Mouse (Mus musculus) embryo, embryonic 9.5 days (tissue): ENCODE data around the gene Plk2.
"Not testable (repeated sequence)": the region's sequence is repeated elsewhere in the genome, so short reads cannot be mapped to it uniquely, and the experiment has no call there.

Experiments used
- DNase-seq: peaks from one replicate; pipeline ENCODE4 v3.0.0-alpha.2; 2017; ENCODE audit errors: extremely low spot score

Gene Plk2

DNA sequence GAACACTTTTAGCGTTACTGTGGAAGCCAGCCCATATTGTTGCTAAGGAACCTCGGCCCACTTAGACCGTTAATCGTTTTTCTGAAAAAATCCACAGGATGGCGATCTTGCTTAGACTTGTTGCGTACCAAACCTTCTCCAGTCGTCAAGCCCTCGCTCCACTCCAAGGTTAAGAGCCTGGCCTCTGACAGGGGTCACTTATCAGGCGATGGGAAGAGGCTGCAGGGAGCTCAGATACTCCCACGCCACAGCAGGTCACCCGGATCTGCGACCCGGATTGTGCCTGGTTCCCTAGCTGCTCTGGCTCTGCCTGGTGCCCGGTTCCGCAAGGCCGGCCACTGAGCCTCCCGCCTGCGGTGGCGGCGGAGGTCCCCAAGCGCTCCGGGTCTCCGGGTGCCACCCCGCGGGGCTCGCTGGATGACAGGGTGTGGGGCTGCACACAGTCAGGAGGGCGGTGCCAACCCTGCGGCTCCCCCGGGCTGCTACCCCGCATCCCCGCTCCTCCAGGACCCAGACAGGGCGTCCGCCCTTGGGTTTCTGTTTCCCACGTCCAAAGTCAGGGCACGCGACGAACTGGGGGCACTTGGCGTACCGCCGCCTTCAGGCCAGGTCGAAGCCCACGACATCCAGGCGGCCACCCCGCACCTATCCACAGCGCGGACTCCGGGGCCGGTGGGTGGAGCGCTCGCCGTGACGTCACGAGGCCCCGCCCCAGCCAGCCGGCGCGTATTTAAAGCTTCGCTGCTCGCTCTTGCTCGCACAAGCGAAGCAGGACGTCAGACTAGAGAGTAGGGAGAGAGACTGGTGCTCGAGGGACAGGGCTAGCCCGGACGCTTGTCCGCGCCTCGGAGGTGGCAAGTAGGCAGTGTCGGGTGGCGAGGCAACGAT lies at the start of gene Plk2:
Plk2 (plus strand) TSS at position 756 of the 888 bp plus-strand sequence.
- peak; percentile 95 for DNase-seq

DNA sequence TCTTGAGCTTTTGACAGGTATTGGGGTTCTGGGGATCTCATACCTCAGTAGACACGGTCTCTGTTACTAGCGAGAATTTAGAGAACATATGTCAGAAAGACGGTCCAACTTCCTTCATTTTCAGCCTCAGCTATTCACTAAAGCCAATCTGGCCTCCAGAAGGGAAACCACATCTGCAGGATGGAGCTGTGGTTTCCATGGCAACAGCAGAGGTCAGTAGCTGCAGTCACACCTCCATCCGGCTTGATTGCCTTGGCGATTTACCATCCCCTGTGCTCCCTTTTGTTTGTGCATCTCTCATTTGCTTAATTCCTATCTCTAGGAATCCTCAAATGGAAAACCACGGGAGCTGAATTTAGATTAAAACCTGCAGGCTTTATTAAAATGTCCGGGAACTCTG lies 48.1 kb upstream of the Plk2 start:
- DNase-seq, result peak; percentile 20

DNA sequence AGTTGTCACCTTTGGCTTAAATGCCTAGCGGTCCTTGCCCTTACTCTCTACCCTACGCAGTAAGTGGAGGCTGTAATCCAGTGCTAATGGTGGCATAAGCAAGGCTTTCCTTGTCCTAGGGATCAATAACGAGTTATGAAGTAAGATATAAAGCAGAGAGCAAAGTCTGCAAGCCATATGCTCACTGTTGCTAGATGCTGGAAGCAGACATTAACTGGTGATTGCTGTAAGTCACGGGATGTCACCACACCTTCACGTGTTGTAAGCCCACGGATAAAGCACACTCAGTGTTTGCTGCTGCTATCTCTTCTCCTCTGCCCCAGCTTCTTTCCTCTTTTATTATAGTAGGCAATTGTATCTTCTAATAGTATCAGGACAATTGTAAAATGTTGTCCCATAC lies 43.8 kb upstream of the Plk2 start:
- DNase-seq, result no peak

DNA sequence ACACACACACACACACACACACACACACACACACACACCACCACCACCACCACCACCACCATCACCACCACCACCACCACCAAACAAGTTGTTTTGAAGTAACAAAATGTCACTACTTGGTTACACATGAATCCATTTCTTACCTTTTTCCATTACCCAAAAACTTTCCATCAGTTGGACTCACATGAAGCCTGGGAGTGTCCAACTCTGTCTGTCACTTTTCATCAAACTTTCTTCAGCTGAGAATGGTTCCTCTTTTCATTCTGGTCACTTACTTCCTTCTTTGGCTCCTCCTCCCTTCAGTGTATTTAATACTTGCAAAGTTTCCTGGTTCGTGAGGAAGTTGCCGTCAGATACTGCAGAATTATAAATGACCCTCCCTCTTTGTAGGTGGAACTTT lies 37.9 kb upstream of the Plk2 start, which contains the start of gene Gapt:
Gapt (minus strand) TSS at position 259 of the 400 bp plus-strand sequence.
- no peak for DNase-seq

DNA sequence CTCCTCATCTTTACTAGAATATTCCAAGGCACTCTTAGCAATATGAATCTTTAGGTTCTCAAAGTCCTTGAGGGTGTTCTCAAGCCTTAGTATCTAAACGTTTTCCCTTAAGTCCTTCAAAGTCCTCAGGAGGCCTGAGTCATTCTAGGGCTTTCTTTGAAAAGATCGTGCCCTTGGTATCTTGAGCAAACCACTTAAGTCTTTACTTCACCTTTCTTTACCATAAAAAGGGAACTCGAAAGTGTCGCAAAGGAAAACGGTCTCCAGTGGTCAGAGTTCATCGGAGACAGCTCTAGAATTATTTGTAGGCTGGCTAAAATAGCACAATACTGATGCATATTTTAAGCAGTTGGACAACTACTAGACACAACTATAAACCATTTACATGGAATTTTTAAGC lies 31.1 kb upstream of the Plk2 start:
- no peak for DNase-seq

DNA sequence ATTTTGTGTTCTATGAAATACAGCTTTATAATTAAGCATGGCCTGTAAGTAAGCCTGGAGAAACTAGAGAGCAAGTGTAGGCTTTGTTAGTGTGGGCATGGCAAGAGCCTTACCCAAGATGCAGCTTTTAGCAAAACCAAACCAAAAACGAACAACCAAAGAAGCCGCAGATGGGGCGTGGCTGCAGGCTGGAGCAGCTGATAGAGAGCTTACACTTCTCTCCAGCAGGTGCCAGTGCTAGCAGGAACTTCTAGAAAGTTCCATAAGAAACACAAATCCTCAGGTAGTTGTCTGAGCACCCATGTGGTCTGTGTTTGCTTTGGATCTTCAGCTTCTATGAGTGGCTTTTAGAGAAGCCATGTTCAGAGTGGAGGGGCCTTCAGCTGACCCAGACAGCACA lies 28.4 kb upstream of the Plk2 start:
- DNase-seq, result no peak

DNA sequence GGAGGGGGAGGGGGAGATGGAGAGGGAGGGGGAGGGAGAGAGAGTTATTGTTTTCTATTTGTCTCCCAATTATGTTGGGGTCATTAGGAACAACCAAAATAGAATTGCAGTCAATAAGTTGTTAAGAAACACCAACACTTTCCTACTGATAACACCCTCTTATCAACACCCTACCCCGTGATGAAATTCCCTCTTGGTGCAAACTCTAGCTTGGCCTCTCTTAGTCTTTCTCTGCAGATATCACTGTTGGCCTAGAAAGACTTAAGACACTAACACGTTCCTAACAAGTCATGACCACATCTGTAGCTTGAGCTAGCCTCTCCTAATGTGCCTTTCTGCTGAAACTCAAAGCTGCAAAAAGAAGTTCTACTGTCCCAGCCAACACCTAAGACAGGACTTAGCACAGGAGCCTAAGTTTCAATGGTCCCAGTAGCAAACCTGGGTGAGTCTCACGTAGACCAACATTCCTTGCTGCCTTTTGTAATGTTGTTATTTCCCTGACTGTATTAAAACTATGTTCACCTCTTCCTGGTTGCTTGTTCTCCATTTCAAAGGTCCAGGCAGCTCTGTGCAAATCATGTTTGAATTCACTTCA lies 26.8 kb upstream of the Plk2 start:
- DNase-seq, result no peak

DNA sequence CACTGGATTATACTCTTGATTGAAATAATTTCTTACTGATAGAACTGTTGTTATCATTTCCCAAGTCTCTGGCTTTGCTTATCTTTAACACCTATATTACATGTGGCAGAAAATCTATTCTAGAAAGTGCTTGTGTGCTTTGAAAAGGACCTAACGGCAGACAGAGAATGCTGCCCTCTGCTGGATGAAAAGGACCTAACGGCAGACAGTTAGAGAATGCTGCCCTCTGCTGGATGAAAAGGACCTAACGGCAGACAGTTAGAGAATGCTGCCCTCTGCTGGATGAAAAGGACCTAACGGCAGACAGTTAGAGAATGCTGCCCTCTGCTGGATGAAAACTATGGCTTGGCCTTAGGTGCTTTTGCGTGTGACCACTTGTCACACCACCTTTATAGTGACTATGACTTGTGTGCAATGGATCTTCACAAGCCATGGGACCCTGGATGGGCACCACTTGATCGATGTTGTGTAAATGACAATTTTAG lies 26.2 kb upstream of the Plk2 start:
- DNase-seq, result not testable (repeated sequence)

DNA sequence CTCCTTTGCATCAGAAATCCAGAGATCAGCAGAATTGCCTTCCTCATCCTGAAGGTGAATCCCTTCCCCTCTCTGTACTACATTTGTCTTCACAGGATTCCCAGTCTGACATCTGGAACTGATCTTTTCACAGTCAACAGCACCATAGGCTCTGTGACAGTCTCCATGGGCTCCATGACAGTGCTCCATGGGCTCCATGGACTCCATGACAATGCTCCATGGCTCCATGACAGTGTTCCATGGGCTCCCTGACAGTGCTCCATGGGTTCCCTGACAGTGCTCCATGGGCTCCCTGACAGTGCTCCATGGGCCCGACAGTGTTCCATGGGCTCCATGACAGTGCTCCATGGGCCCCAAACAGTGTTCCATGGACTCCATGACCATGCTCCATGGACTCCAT lies 25.2 kb upstream of the Plk2 start:
- no peak for DNase-seq

DNA sequence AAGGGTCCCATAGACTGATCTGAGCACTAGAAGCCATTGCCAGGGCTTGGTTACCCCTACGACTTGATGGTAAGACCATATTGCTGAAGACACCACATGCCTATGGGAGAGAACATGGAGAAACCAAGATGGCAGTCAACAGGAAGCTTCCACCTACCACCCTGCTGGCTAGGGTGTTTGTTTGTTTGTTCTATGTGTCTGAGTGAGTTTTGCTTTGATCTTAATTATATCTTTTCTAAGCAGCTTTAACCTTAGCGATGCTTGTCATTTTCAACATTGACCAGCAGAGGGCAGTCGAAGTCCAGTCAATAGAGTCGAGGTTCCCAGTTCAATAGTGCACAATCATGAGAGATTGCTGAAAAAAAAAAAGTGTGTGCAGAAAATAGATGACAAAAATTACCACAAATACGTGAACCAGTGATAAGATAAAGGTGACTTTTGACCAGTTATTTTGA lies 12.4 kb upstream of the Plk2 start:
- peak; percentile 59 for DNase-seq

DNA sequence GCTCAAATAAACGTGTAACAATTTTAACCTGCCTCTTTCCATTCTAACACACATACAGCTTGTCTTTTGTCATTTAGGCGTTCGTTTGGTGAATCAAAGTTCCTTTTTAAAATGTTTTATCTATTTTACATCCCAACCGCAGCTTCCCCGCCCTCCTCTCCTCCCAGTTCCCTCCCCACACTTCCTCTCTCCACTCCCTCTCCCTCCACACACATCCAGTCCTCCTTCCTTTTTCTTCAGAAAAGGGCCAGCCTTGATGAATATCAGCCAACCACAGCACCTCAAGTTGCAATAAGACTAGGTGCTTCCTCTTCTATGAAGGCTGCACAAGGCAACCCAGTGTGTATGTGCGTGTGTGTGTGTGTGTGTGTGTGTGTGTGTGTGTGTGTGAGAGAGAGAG lies 10.3 kb upstream of the Plk2 start:
- no peak for DNase-seq

DNA sequence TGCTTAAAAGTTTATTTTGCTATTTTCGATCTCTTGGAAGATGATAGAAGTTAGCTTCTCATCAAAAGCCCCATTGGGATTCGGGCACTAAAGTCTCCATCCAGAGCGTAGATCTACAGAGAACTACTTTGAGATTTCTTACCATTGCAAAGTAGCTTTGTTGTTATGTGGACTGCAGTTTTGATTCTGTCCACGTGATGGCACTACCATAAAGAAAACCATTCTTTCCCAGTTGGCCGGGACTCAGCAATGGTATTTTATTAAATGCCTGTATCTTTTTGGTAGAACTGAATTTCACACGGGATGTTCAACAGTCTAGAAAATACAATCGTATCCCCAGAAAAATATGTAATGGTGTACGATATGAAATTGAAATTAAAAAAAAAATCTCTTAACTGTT lies 2.6 kb upstream of the Plk2 start:
- peak; percentile 66 for DNase-seq

DNA sequence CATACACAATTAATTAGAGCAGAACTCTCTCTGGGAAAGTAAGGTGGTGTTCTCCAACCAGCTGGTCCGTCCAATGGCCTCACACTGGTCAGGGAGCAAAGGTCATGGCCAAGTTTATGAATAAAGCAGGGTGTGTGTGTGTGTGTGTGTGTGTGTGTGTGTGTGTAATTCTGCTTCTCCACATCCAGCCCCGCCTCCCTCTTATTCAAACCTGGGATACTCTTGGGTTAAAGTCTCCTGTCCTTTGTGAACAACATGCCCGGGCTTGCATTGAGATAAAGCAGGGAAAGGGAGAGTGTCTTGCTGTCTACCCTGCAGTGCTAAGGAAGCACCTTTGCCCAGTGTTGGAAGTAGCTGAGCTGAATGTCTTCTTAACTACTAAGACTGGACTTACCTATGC lies 2.2 kb upstream of the Plk2 start:
- DNase-seq, result no peak

DNA sequence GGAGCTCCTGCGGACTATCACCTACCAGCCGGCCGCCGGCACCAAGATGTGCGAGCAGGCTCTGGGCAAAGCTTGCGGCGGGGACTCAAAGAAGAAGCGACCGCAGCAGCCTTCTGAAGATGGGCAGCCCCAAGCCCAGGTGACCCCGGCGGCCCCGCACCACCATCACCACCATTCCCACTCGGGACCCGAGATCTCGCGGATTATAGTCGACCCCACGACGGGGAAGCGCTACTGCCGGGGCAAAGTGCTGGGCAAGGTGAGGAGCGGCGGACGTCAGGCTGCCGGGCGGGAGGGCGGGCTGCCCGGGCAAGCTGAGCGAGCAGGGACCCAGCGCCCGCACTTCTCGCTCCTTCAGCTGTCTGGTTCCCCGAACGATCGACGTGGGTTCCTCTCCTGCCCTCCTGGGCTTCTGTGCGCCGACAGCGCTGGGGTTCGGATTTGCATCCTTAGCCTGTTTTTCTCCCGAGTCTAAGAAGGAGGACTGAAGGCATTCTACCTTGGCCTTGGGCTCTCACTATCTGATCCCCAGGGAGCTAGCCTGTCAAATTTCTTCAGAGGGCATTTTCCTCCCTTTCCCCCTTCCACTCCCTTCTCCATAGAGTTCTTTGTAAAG lies 441 bp downstream of the Plk2 start:
- DNase-seq, result no peak

DNA sequence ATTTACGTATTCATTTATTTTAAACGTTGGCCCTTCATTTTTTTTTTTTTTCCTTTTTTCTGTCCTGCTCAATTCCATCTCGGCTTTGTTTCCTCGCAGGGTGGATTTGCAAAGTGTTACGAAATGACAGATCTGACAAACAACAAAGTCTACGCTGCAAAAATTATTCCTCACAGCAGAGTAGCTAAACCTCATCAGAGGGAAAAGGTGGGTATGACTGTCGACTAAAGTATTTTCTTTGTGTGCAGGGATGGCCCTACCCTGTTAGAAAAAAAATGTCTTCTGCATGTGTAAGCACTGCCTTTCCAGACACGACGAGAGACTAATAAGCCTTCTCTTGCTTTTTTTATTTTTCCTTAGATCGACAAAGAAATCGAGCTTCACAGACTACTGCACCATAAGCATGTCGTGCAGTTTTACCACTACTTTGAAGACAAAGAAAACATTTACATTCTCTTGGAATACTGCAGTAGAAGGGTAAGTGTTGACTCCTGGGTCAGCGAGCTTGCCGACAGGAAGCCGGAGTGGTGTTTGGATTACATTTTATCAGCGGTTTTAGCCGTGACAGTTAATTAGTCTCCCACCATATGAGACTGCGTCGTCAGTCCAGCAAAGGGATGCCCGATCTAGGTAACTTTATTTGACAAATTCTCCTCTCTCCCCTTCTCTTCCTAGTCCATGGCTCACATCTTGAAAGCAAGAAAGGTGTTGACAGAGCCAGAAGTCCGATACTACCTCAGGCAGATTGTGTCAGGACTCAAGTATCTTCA lies 1.3 kb downstream of the Plk2 start:
- peak; percentile 41 for DNase-seq

DNA sequence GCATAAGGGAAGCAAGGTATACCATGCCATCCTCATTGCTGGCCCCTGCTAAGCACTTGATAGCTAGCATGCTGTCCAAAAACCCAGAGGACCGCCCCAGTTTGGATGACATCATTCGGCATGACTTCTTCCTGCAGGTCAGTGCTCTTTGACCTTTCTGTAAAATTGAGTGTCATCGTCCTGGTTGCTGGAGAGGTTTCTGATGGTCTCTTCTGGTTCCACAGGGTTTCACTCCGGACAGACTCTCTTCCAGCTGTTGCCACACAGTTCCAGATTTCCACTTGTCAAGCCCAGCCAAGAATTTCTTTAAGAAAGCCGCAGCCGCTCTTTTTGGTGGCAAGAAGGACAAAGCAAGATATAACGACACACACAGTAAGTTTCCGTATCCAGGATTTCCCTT lies 2.9 kb downstream of the Plk2 start:
- no peak for DNase-seq

DNA sequence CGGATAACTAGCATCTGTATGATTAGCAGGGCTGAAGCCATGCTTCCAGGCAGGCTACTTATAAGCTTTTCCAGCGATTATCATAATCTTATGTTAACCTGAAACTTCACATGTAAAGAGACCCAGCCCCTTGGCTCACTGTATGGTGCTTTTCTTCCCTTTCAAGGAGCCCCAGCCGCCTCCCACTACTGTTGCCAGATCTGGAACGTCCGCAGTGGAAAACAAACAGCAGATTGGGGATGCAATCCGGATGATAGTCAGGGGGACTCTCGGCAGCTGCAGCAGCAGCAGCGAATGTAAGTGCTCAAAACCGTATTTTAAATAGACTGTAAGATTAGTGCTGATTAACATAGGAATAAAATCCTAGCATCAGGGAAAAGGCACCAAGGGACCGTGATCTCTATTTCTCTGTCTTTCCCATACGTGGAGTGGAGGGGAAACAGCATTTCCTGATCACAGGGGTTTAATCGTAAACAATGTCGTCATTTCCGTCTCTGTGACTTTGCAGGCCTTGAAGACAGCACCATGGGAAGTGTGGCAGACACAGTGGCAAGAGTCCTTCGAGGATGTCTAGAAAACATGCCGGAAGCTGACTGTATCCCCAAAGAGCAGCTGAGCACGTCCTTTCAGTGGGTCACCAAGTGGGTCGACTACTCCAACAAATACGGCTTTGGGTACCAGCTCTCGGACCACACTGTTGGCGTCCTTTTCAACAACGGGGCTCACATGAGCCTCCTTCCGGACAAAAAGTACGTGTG lies 3.8 kb downstream of the Plk2 start:
- DNase-seq, result no peak

DNA sequence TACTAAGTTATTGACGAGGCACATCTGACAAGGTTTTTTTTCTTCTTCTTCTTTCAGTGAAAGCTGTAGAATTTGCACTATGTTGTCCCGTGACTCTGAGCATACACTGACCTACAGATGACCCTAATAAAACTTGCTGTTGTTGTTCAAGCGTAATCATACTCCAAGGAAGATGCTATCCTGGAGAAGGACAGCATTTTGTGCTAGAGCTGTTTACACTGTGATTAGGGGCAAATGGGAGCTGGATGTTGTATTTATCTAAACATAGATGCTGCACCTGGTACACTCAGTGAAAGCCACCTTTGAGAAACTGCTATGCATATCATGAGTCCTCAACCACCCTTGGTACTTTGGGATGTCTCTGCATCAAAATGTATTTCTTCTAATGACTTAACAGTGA lies 6.6 kb downstream of the Plk2 start:
- DNase-seq, result no peak

DNA sequence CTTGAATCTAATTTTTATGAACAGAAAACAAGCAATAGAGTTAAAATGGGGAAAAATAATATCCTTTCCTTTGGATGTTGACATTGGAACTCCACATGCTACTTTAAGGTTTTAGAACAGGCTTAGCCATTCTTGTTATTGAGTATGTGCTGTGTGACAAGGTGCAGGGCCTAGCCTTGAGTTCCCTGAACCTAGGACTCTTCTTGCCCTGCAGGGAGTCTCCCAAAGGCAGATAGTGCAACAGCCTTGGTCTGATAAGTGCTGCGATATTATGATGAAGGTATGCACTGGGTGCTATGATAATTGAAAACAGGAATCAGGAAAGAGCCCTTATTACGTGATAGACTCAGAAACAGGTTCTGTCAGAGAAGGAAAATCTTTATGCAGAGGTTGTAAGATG lies 7.0 kb downstream of the Plk2 start:
- DNase-seq, result no peak

DNA sequence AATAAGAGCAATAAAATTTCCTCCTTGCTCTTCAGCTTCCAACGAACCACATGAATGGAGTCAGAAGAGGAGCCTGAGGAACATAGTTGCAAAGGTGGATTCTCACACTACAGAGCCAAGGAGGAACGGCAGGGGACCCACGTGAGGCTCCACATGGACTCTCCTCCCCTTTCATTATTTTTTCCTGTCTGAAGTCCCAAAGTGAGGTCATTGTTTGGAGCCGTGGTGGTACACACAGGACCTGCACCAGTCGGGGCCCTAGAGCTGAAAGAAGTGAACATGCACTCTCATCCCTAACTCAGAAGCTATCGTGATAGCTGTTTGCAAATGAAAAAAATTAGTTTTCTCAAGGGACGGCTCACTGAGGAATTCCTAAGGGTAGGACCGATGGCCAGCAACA lies 9.2 kb downstream of the Plk2 start:
- DNase-seq, result no peak

DNA sequence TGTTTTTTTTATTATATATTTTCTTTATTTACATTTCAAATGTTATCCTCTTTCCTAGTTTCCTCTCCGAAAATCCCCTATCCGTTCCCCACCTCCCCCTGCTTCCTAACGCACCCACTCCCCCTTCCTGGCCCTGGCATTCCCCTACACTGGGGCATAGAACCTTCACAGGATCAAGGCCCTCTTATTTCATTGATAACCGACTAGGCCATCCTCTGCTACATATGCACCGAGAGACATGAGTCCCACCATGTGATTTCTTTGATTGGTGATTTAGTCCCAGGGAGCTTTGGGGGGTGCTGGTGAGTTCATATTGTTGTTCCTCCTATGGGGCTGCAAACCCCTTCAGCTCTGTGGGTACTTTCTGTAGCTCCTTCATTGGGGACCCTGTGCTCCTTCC lies 9.8 kb downstream of the Plk2 start:
- not testable (repeated sequence) for DNase-seq
